Mouse (Mus musculus): ENCODE measurements at regions not wholly inside any gene's neighbourhood (a gene's known extent, or its start where the extent isn't known, plus 50 kb on each side); places are given as distances from the start of the nearest gene placed in this dataset.

- DNase-seq, result peak; percentile 3
These were observed 364.4 kb upstream of the Khdrbs2 start for GRCm38 (mm10) chr1:31808074-31808473.
